Mouse (Mus musculus): ENCODE measurements around the gene Mmp11.

- no peak for TF ChIP-seq POLR2A (IDR thresholded peaks at IDR 0.05; ENCODE audit: control insufficient read depth, extremely low read depth, insufficient read depth, low read length, poor library complexity)
- TF ChIP-seq CTCF (IDR thresholded peaks at IDR 0.05; ENCODE audit: borderline replicate concordance, control insufficient read depth, extremely low read depth, insufficient read depth, low read length, poor library complexity), result no peak
Measured at GRCm38 (mm10) chr10:75924324-75924723, 12.0 kb downstream of the Mmp11 start.
